Mouse (Mus musculus) hindlimb bud, embryonic 11.5 days (tissue): ENCODE data around the gene Tinag.
"Not testable (repeated sequence)": the region's sequence is repeated elsewhere in the genome, so short reads cannot be mapped to it uniquely, and the experiment has no call there.

Experiments used
- DNase-seq: peaks from one replicate; pipeline ENCODE4 v3.0.0-alpha.2; 2012; ENCODE audit warnings: low read depth, low spot score; ENCODE audit errors: extremely low spot score

Gene Tinag

GRCm38 (mm10) chr9:77045585-77045984 lies at the start of gene Tinag:
Gene Tinag (minus strand): TSS chr9:77045794.
- no peak for DNase-seq

GRCm38 (mm10) chr9:77083221-77083620 lies 37.6 kb upstream of the Tinag start:
- not testable (repeated sequence) for DNase-seq

GRCm38 (mm10) chr9:77071676-77072075 lies 26.1 kb upstream of the Tinag start:
- DNase-seq, result no peak

GRCm38 (mm10) chr9:77056611-77057010 lies 11.0 kb upstream of the Tinag start:
- DNase-seq, result no peak

GRCm38 (mm10) chr9:77054426-77055193 lies 9.0 kb upstream of the Tinag start:
- DNase-seq, result no peak

- no peak for DNase-seq
Measured at GRCm38 (mm10) chr9:77051406-77051805, 5.8 kb upstream of the Tinag start.

GRCm38 (mm10) chr9:77049669-77050068 lies 4.1 kb upstream of the Tinag start:
- no peak for DNase-seq

GRCm38 (mm10) chr9:77046067-77046715 lies 597 bp upstream of the Tinag start:
- DNase-seq, result no peak

GRCm38 (mm10) chr9:77035361-77035760 lies 10.2 kb downstream of the Tinag start:
- DNase-seq, result no peak

GRCm38 (mm10) chr9:77032430-77033154 lies 13.0 kb downstream of the Tinag start:
- DNase-seq, result peak; percentile 54

- no peak for DNase-seq
Measured at GRCm38 (mm10) chr9:77025271-77025670, 20.3 kb downstream of the Tinag start.

- no peak for DNase-seq
Measured at GRCm38 (mm10) chr9:77018935-77019334, 26.7 kb downstream of the Tinag start.

GRCm38 (mm10) chr9:76996021-76996420 lies 49.6 kb downstream of the Tinag start:
- DNase-seq, result no peak

GRCm38 (mm10) chr9:76989946-76990345 lies 55.6 kb downstream of the Tinag start:
- DNase-seq, result no peak

GRCm38 (mm10) chr9:76934813-76935212 lies 110.8 kb downstream of the Tinag start:
- DNase-seq, result no peak

- DNase-seq, result no peak
Measured at GRCm38 (mm10) chr9:76915093-76915661, 130.4 kb downstream of the Tinag start.
